ENCODE assay signal across 10 mouse cellular contexts in genomic region chr11:84281280-84281679, GRCm38 (mm10).
DNase-seq lines count a peak whose midpoint lies in the region; ATAC-seq and TF ChIP-seq lines count a peak whose summit lies in the region.
"Had no signal": no experiment of that assay in that cellular context is flagged by ENCODE, and none has a peak within 500 bp of the region (broad histone marks: within the 10 kb centered on the region; RNA-seq: fewer than 3 reads in every experiment).

No protein-coding gene starts in this region.

- H3K9me3 ChIP-seq in forebrain, postnatal 0 days (ENCODE audit: low read length), result no peaks in the 10 kb centered on the region
- no peaks in the 10 kb centered on the region for H3K9me3 ChIP-seq in forebrain, embryonic 11.5 days (ENCODE audit: control insufficient read depth, low read length)
- H3K9me3 ChIP-seq in midbrain, embryonic 15.5 days, result no peaks in the 10 kb centered on the region
- H3K9me3 ChIP-seq: liver, embryonic 12.5 days had no signal

- H3K27ac ChIP-seq in forebrain, postnatal 0 days (ENCODE audit: low read depth, low read length), result no peak overlapping the region
- H3K27ac ChIP-seq in forebrain, embryonic 11.5 days (ENCODE audit: low read depth, low read length), result no peak overlapping the region
- peak overlapping the region; percentile 60 for H3K27ac ChIP-seq in midbrain, embryonic 15.5 days
- H3K27ac ChIP-seq: liver, embryonic 12.5 days had no signal

- H3K4me3 ChIP-seq in forebrain, postnatal 0 days (ENCODE audit: low read depth, low read length), result no peak overlapping the region
- H3K4me3 ChIP-seq in forebrain, embryonic 11.5 days (ENCODE audit: low read depth, low read length), result no peak overlapping the region
- no peak overlapping the region for H3K4me3 ChIP-seq in midbrain, embryonic 15.5 days
- H3K4me3 ChIP-seq: liver, embryonic 12.5 days had no signal

- no peaks in the 10 kb centered on the region for H3K4me1 ChIP-seq in forebrain, postnatal 0 days (ENCODE audit: insufficient read depth)
- peaks cover 5% of the 10 kb centered on the region; the same call in 1 of the 2 replicates for H3K4me1 ChIP-seq in forebrain, embryonic 11.5 days (replicated peaks; ENCODE audit: control insufficient read depth, insufficient read depth, low read length)
- peaks cover 22% of the 10 kb centered on the region for H3K4me1 ChIP-seq in midbrain, embryonic 15.5 days
- H3K4me1 ChIP-seq: liver, embryonic 12.5 days had no signal

- TF ChIP-seq CTCF in forebrain, postnatal 0 days (IDR thresholded peaks at IDR 0.05; ENCODE audit: low read depth), result peak; percentile 51

- 59% methylated on average over 5 of the region's 5 CpGs for WGBS in forebrain, postnatal 0 days
- WGBS in forebrain, embryonic 11.5 days, result 60% methylated on average over 5 of the region's 5 CpGs
- WGBS in midbrain, embryonic 15.5 days, result 25% methylated on average over 5 of the region's 5 CpGs

- H3K9ac ChIP-seq in forebrain, postnatal 0 days, result no peak overlapping the region
- no peak overlapping the region for H3K9ac ChIP-seq in forebrain, embryonic 11.5 days (ENCODE audit: low read length)
- H3K9ac ChIP-seq in midbrain, embryonic 15.5 days, result no peak overlapping the region
- H3K9ac ChIP-seq: liver, embryonic 12.5 days had no signal

- ATAC-seq in forebrain, postnatal 0 days, result no peak
- no peak for ATAC-seq in forebrain, embryonic 11.5 days (replicated peaks; ENCODE audit: low FRiP score)
- ATAC-seq in midbrain, embryonic 15.5 days (replicated peaks), result no peak
- ATAC-seq: liver, embryonic 12.5 days had no signal

- H3K4me2 ChIP-seq in forebrain, postnatal 0 days (ENCODE audit: low read depth), result no peak overlapping the region
- H3K4me2 ChIP-seq in forebrain, embryonic 11.5 days (ENCODE audit: low read depth, low read length, severe bottlenecking), result no peak overlapping the region
- no peak overlapping the region for H3K4me2 ChIP-seq in midbrain, embryonic 15.5 days
- H3K4me2 ChIP-seq: liver, embryonic 12.5 days had no signal

- peak; percentile 37 for DNase-seq in forebrain, postnatal 0 days
- no peak for DNase-seq in forebrain, embryonic 11.5 days (ENCODE audit: low spot score)
- peak; percentile 9 for DNase-seq in layer of hippocampus, adult 9-11 months
- no peak for DNase-seq in layer of hippocampus, adult 8-10 months (ENCODE audit: low spot score in 2 of 2)
- peak; percentile 10 for DNase-seq in NIH3T3 (ENCODE audit: low read depth)
- DNase-seq in adrenal gland, postnatal 36 days, result no peak
- no peak for DNase-seq in heart, adult 11 months
- DNase-seq: kidney, adult 9 months had no signal

- H3K36me3 ChIP-seq in forebrain, postnatal 0 days (ENCODE audit: insufficient read depth), result peaks cover 39% of the 10 kb centered on the region
- no peaks in the 10 kb centered on the region; the same call in 1 of the 2 replicates for H3K36me3 ChIP-seq in forebrain, embryonic 11.5 days (ENCODE audit: control insufficient read depth, insufficient read depth, low read length)
- H3K36me3 ChIP-seq in midbrain, embryonic 15.5 days (replicated peaks), result no peaks in the 10 kb centered on the region; the same call in 1 of the 2 replicates

- H3K27me3 ChIP-seq in forebrain, postnatal 0 days (ENCODE audit: insufficient read depth, low read length), result no peaks in the 10 kb centered on the region
- H3K27me3 ChIP-seq in forebrain, embryonic 11.5 days (ENCODE audit: control insufficient read depth, insufficient read depth, low read length), result no peaks in the 10 kb centered on the region
- no peaks in the 10 kb centered on the region for H3K27me3 ChIP-seq in midbrain, embryonic 15.5 days (replicated peaks)
- H3K27me3 ChIP-seq: liver, embryonic 12.5 days had no signal

Comparison
In these comparisons a context has a peak if more than half of its experiments do, and no peak if none do; other contexts are left out.
1. DNase-seq: peak in forebrain, postnatal 0 days (single experiment), layer of hippocampus, adult 9-11 months (single experiment) and NIH3T3 (single experiment); none in forebrain, embryonic 11.5 days (single experiment), layer of hippocampus, adult 8-10 months (0 of 2), adrenal gland, postnatal 36 days (0 of 2) and heart, adult 11 months (single experiment).